Mouse (Mus musculus) mouse trophoblast stem cell (cell line): ENCODE data around the gene Ivd.

Source experiments
- in situ Hi-C, 2 experiments: fragments of 300-500 bp; cut with MseI, MboI; formaldehyde crosslinking; loops; 2 replicates in 1 of 2; 3 replicates in 1 of 2; pipeline ENCODE4 v1.15.1; 2025

The Ivd gene

GRCm38 (mm10) chr2:118882840-118883679 lies 21.3 kb downstream of the Ivd start:
- in situ Hi-C loops, result loop anchor here (10.0 kb wide), 1 partner anchor 118 kb away; the partner anchor contains the start of gene Ccdc9b (in 2 of the 2)

GRCm38 (mm10) chr2:118887440-118887839 lies 25.7 kb downstream of the Ivd start:
- in situ Hi-C loops, result loop anchor here (10.0 kb wide), 1 partner anchor 123 kb away; the partner anchor contains the start of gene Ccdc9b (in 2 of the 2)

- in situ Hi-C loops, result loop anchor here (10.0 kb wide), 1 partner anchor 123 kb away; the partner anchor contains the start of gene Ccdc9b (in 2 of the 2)
Measured at GRCm38 (mm10) chr2:118887845-118888548, 26.2 kb downstream of the Ivd start.

- in situ Hi-C loops, result no loop called here
Measured at GRCm38 (mm10) chr2:118891173-118891572, 29.4 kb downstream of the Ivd start.

GRCm38 (mm10) chr2:118895990-118896913 lies 34.5 kb downstream of the Ivd start:
- in situ Hi-C loops, result no loop called here

GRCm38 (mm10) chr2:118896914-118897291 lies 35.1 kb downstream of the Ivd start:
- in situ Hi-C loops, result no loop called here

GRCm38 (mm10) chr2:118897392-118897791 lies 35.6 kb downstream of the Ivd start:
- in situ Hi-C loops, result no loop called here

GRCm38 (mm10) chr2:118897808-118898207 lies 36.1 kb downstream of the Ivd start:
- in situ Hi-C loops, result no loop called here

GRCm38 (mm10) chr2:118898771-118899170 lies 37.0 kb downstream of the Ivd start:
- in situ Hi-C loops, result no loop called here

GRCm38 (mm10) chr2:118899306-118899705 lies 37.6 kb downstream of the Ivd start:
- in situ Hi-C loops, result no loop called here

GRCm38 (mm10) chr2:118899981-118900825 lies 38.4 kb downstream of the Ivd start, which contains the start of gene Bahd1:
Bahd1 (plus strand) TSS chr2:118900377.
- in situ Hi-C loops, result no loop called here

GRCm38 (mm10) chr2:118900826-118901140 lies 39.0 kb downstream of the Ivd start:
- in situ Hi-C loops, result no loop called here

GRCm38 (mm10) chr2:118901175-118902031 lies 39.6 kb downstream of the Ivd start:
- in situ Hi-C loops, result no loop called here

GRCm38 (mm10) chr2:118902051-118903025 lies 40.6 kb downstream of the Ivd start:
- in situ Hi-C loops, result no loop called here

GRCm38 (mm10) chr2:118903333-118903741 lies 41.6 kb downstream of the Ivd start:
- in situ Hi-C loops, result no loop called here

GRCm38 (mm10) chr2:118905433-118906117 lies 43.8 kb downstream of the Ivd start:
- in situ Hi-C loops, result no loop called here

- in situ Hi-C loops, result no loop called here
Measured at GRCm38 (mm10) chr2:118906118-118906492, 44.4 kb downstream of the Ivd start.

- in situ Hi-C loops, result no loop called here
Measured at GRCm38 (mm10) chr2:118907781-118908180, 46.0 kb downstream of the Ivd start.
